Mouse (Mus musculus): ENCODE measurements around the gene Gm3250.

Gm3250 gene

DNA sequence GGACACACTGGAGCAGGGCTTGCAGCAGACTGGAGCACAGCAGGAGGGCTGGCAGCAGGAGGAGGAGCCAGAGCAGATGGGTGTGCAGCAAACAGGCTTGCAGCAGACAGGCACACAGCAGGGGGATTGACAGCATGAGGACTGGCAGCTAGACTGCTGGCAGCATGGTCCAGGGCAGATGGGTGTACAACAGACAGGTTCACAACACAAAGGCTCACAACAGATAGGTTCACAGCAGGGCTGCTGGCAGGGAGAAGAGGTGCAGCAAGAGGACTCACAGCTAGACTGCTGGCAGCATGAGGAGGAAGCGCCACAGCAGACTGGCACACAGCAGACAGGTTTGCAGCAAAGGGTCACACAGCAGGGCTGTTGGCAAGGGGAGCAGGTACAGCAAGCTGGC is 31.7 kb downstream of the Gm3250 start:
- DNase-seq, result peak; percentile 41 to 52

DNA sequence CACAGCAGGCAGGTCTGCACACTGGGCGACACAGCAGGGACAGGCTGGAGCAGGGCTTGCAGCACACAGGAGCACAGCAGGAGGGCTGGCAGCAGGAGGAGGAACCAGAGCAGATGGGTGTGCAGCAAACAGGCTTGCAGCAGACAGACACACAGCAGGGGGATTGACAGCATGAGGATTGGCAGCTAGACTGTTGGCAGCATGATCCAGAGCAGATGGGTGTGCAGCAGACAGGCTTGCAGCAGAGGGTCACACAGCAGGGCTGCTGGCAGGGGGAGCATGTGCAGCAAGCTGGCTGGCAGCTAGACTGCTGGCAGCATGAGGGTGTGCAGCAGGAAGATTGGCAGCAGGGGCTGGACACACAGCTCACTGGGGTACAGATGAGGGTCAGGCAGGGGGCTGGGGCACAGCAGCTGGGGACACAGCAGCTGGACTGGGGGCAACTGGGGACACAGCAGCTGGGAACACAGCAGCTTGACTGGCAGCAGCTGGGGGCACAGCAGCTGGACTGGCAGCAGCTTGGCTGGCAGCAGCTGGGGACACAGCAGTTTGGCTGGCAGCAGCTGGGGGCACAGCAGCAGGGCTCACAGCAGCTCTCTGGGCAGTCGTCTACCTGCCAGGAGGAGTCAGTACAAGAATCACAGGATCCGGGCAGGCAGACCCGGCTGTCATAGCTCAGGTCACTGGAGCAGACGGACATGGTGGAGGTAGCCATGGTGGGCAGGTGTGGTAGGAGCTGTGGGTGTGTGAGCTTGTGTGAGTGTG is 40.2 kb downstream of the Gm3250 start, which contains the start of gene Gm18596:
TSS of gene Gm18596 (minus strand) at position 715 of the 765 bp plus-strand sequence.
- DNase-seq, result peak; percentile 47 to 66

DNA sequence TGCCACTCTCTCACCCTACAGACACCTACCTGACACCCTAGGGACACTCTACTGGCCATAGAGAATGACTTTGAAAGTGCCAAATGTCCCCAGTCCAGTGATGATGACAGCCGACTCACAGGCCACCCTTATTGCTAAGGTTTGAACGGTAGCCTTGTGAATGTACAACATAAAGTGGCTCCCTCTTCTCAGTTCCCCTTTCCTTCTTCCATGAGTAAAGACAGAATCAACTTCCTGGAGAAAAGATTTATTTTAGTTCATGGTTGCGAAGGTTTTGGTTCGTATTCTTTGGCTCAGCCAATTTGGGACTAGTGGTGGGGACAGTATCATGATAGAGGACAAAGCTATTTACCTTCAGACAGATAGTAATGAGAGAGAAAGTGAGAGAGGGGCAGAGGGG is 43.4 kb downstream of the Gm3250 start:
- DNase-seq, result no peak

DNA sequence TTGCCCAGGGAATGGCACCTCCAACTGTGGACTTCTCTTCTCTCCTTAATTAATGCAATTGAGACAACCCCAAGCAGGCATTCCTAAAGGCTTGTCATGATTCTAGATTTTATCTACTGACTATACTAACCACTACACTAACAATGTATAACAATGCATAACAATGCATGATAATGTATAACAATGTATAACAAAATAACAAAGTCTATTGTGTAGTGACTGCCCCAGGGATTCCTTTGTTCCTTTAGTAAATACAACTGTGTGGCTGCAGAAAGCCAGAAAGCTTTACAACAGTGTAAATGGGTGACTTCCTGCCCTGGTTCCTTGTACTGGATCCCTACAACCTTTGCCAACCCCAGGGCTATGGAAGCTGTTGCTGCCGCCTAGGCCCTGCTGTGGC is 46.4 kb downstream of the Gm3250 start:
- DNase-seq, result no peak

Measured in cerebellum, postnatal 14 days (tissue).